Mouse (Mus musculus) heart, adult 2 months (tissue): ENCODE results near the gene Csrp2.

Experiments
- CTCF ChIP-seq: fragments of 200-600 bp; IDR thresholded peaks from 2 replicates; pipeline ENCODE4 v1.8.1; 2022; ENCODE audit warnings: antibody characterized with exemption, mild to moderate bottlenecking, moderate library complexity
- EP300 ChIP-seq: fragments of 200-500 bp; IDR thresholded peaks from 2 replicates; pipeline ENCODE4 v1.6.1; 2011; ENCODE audit warnings: low read depth, low read length, control low read depth; ENCODE audit not compliant: insufficient read depth
- POLR2A ChIP-seq: fragments of 200-500 bp; IDR thresholded peaks from 2 replicates; pipeline ENCODE4 v1.6.1; 2011; ENCODE audit warnings: mild to moderate bottlenecking, low read depth, low read length, control low read depth; ENCODE audit not compliant: insufficient read depth

DNA sequence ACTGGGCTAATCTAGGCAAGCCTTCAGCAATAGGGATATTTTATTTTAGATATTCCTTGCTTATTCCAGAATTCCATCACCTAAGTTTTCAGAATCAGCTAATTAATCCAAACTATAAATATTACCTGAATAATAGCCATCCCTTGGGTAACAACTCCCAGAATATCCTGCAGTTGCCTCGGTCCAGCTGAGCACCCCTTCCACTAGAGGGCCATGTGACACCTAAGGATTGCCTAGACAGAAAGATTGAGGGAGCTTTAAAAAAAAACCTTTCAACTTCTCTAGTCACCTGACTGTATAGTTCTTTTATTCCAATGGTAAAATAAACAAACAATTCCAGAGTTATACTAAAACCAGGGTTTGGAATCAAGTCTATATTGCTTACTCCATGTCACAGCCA lies 42.6 kb downstream of the Csrp2 start:
- no peak for TF ChIP-seq POLR2A
- peak; percentile 65 for TF ChIP-seq CTCF
- TF ChIP-seq EP300 = no peak
